Mouse (Mus musculus) hindbrain, embryonic 15.5 days (tissue): ENCODE results near the gene Cmah. TPM values are rescaled to one million over a fixed set of nuclear protein-coding genes. Genes with fewer than 3 reads are reported as not detected.
A peak's percentile ranks its signal among the peaks of the same experiment; 100 is the strongest.
"Not testable (repeated sequence)": the region's sequence is repeated elsewhere in the genome, so short reads cannot be mapped to it uniquely, and the experiment has no call there.

Source experiments
- ATAC-seq: fragments of 200-750 bp; cut with Nextera tagmentation; 2 replicates; pipeline ENCODE4 v1.8.0; 2017; ENCODE audit warnings: low read depth, moderate number of reproducible peaks, moderate TSS enrichment; ENCODE audit not compliant: low FRiP score
- H3K27ac ChIP-seq: fragments of 300-500 bp; sonication (generic); replicated peaks from 2 replicates; pipeline ENCODE4 v1.5.1; 2015; ENCODE audit warnings: mild to moderate bottlenecking, inconsistent platforms
- H3K27me3 ChIP-seq: fragments of 300-500 bp; sonication (generic); 2 replicates; pipeline ENCODE4 v1.6.1; 2015; ENCODE audit warnings: control low read depth, inconsistent platforms
- H3K36me3 ChIP-seq: fragments of 300-500 bp; sonication (generic); 2 replicates; pipeline ENCODE4 v1.6.1; 2015; ENCODE audit warnings: control low read depth, inconsistent platforms
- H3K4me1 ChIP-seq: fragments of 300-500 bp; sonication (generic); replicated peaks from 2 replicates; pipeline ENCODE4 v1.6.1; 2015; ENCODE audit warnings: control low read depth, inconsistent platforms
- H3K4me2 ChIP-seq: fragments of 300-500 bp; sonication (generic); 2 replicates; pipeline ENCODE4 v1.6.1; 2015; ENCODE audit warnings: moderate library complexity, mild to moderate bottlenecking, inconsistent platforms
- H3K4me3 ChIP-seq: fragments of 300-500 bp; sonication (generic); 2 replicates; pipeline ENCODE4 v1.5.1; 2015; ENCODE audit warnings: mild to moderate bottlenecking, inconsistent platforms
- H3K9ac ChIP-seq: fragments of 300-500 bp; sonication (generic); 2 replicates; pipeline ENCODE4 v1.6.1; 2015; ENCODE audit warnings: inconsistent platforms
- H3K9me3 ChIP-seq: fragments of 300-500 bp; sonication (generic); 2 replicates; pipeline ENCODE4 v1.6.1; 2016; ENCODE audit warnings: control low read depth, inconsistent platforms
- WGBS: fragments of 180-500 bp; shearing (Covaris S2); methylation state at CpG from one replicate; pipeline ENCODE4 v1.1.7; 2015; 5-methylcytosine and 5-hydroxymethylcytosine counted together
- polyA plus RNA-seq: library from polyadenylated mRNA; unstranded; fragments of >200 nt; fragmentation: Nextera tagmentation; extraction: Ambion mirVana; gene quantifications from 2 replicates; pipeline ENCODE4 v1.2.1, GENCODE M21; 2015

The Cmah gene
- polyA plus RNA-seq, 1 experiment from 2014 or later = 0.18 TPM

- Histone ChIP-seq H3K9me3 (no peaks in the 10 kb centered on the region), H3K4me2 (no peak overlapping the region), H3K27me3 (no peaks in the 10 kb centered on the region), H3K36me3 (no peaks in the 10 kb centered on the region), H3K9ac (no peak overlapping the region), H3K4me3 (no peak overlapping the region), H3K27ac (no peak overlapping the region), H3K4me1 (no peaks in the 10 kb centered on the region)
- WGBS = 91% methylated on average over 5 of the region's 5 CpGs
- no peak for ATAC-seq
These were observed 27.5 kb downstream of the Cmah start for GRCm38 (mm10) chr13:24354751-24355150.

GRCm38 (mm10) chr13:24359181-24359580, 32.0 kb downstream of the Cmah start:
- H3K4me1 ChIP-seq = no peaks in the 10 kb centered on the region
- H3K4me2 ChIP-seq = no peak overlapping the region
- H3K4me3 ChIP-seq = no peak overlapping the region
- no peak for ATAC-seq
- H3K36me3 ChIP-seq = no peaks in the 10 kb centered on the region
- no peak overlapping the region for H3K9ac ChIP-seq
- no peaks in the 10 kb centered on the region for H3K9me3 ChIP-seq
- no peak overlapping the region for H3K27ac ChIP-seq
- no peaks in the 10 kb centered on the region for H3K27me3 ChIP-seq
- WGBS = 33% methylated on average over 1 of the region's 1 CpGs

- no peaks in the 10 kb centered on the region for H3K9me3 ChIP-seq
- no peaks in the 10 kb centered on the region for H3K36me3 ChIP-seq
- no peak overlapping the region for H3K27ac ChIP-seq
- H3K27me3 ChIP-seq = no peaks in the 10 kb centered on the region
- no peak overlapping the region for H3K4me2 ChIP-seq
- no peak overlapping the region for H3K9ac ChIP-seq
- no peak for ATAC-seq
- no peak overlapping the region for H3K4me3 ChIP-seq
- H3K4me1 ChIP-seq = no peaks in the 10 kb centered on the region
- WGBS = 92% methylated on average over 6 of the region's 6 CpGs
These were observed 38.0 kb downstream of the Cmah start for GRCm38 (mm10) chr13:24365191-24365590.

- Histone ChIP-seq H3K27ac (no peak overlapping the region), H3K4me2 (no peak overlapping the region), H3K4me1 (no peaks in the 10 kb centered on the region), H3K9me3 (no peaks in the 10 kb centered on the region), H3K9ac (no peak overlapping the region), H3K36me3 (no peaks in the 10 kb centered on the region), H3K4me3 (no peak overlapping the region), H3K27me3 (no peaks in the 10 kb centered on the region)
- WGBS = 88% methylated on average over 7 of the region's 7 CpGs
- ATAC-seq = no peak
These were observed 45.8 kb downstream of the Cmah start for GRCm38 (mm10) chr13:24372893-24373599.

GRCm38 (mm10) chr13:24374606-24375005, 47.4 kb downstream of the Cmah start:
- not testable (repeated sequence) for H3K9me3 ChIP-seq, H3K4me1 ChIP-seq, H3K27ac ChIP-seq, H3K9ac ChIP-seq, H3K4me3 ChIP-seq, H3K36me3 ChIP-seq, H3K27me3 ChIP-seq, H3K4me2 ChIP-seq, ATAC-seq
- WGBS = 83% methylated on average over 6 of the region's 6 CpGs

GRCm38 (mm10) chr13:24375320-24376203, 48.4 kb downstream of the Cmah start:
- ATAC-seq = no peak
- no peak overlapping the region for H3K4me2 ChIP-seq
- no peaks in the 10 kb centered on the region for H3K4me1 ChIP-seq
- no peak overlapping the region for H3K27ac ChIP-seq
- no peak overlapping the region for H3K9ac ChIP-seq
- H3K27me3 ChIP-seq = no peaks in the 10 kb centered on the region
- no peaks in the 10 kb centered on the region for H3K36me3 ChIP-seq
- no peaks in the 10 kb centered on the region for H3K9me3 ChIP-seq
- no peak overlapping the region for H3K4me3 ChIP-seq
- 78% methylated on average over 7 of the region's 7 CpGs for WGBS

- Histone ChIP-seq H3K4me1 (0 out of 2 replicates have a peak, but pooled peaks cover 7% of the 10 kb centered on the region), H3K9ac (no peak overlapping the region), H3K27ac (no peak overlapping the region), H3K36me3 (no peaks in the 10 kb centered on the region), H3K9me3 (no peaks in the 10 kb centered on the region), H3K4me3 (no peak overlapping the region), H3K27me3 (no peaks in the 10 kb centered on the region), H3K4me2 (no peak overlapping the region)
- no peak for ATAC-seq
- 89% methylated on average over 6 of the region's 6 CpGs for WGBS
These were observed 53.5 kb downstream of the Cmah start for GRCm38 (mm10) chr13:24380713-24381112.

GRCm38 (mm10) chr13:24383885-24384284, 56.7 kb downstream of the Cmah start:
- 0 out of 2 replicates have a peak, but pooled peaks have one; percentile 42 for ATAC-seq
- Histone ChIP-seq H3K36me3 (no peaks in the 10 kb centered on the region), H3K4me2 (0 out of 2 replicates have a peak overlapping the region, but pooled peaks have one; percentile 6), H3K27me3 (no peaks in the 10 kb centered on the region), H3K9ac (no peak overlapping the region), H3K4me3 (no peak overlapping the region), H3K4me1 (0 out of 2 replicates have a peak, but pooled peaks cover 7% of the 10 kb centered on the region), H3K9me3 (no peaks in the 10 kb centered on the region), H3K27ac (peak overlapping the region; percentile 20; the same call in 1 of the 2 replicates)
- WGBS = 33% methylated on average over 3 of the region's 3 CpGs

GRCm38 (mm10) chr13:24391892-24392291, 64.7 kb downstream of the Cmah start:
- 86% methylated on average over 5 of the region's 5 CpGs for WGBS
- H3K27ac ChIP-seq = no peak overlapping the region
- ATAC-seq = no peak
- no peak overlapping the region for H3K4me3 ChIP-seq
- H3K4me1 ChIP-seq = peaks cover 5% of the 10 kb centered on the region; the same call in 1 of the 2 replicates
- H3K4me2 ChIP-seq = no peak overlapping the region
- H3K36me3 ChIP-seq = no peaks in the 10 kb centered on the region
- no peaks in the 10 kb centered on the region for H3K27me3 ChIP-seq
- no peak overlapping the region for H3K9ac ChIP-seq
- H3K9me3 ChIP-seq = no peaks in the 10 kb centered on the region

GRCm38 (mm10) chr13:24392655-24393054, 65.5 kb downstream of the Cmah start:
- Histone ChIP-seq H3K27me3 (no peaks in the 10 kb centered on the region), H3K4me3 (no peak overlapping the region), H3K36me3 (no peaks in the 10 kb centered on the region), H3K4me2 (no peak overlapping the region), H3K9me3 (no peaks in the 10 kb centered on the region), H3K9ac (no peak overlapping the region), H3K27ac (no peak overlapping the region), H3K4me1 (peaks cover 5% of the 10 kb centered on the region; the same call in 1 of the 2 replicates)
- 69% methylated on average over 4 of the region's 4 CpGs for WGBS
- no peak for ATAC-seq

GRCm38 (mm10) chr13:24393055-24393454, 65.9 kb downstream of the Cmah start:
- no peak overlapping the region for H3K4me2 ChIP-seq
- no peaks in the 10 kb centered on the region for H3K27me3 ChIP-seq
- no peak for ATAC-seq
- H3K9me3 ChIP-seq = no peaks in the 10 kb centered on the region
- no peaks in the 10 kb centered on the region for H3K36me3 ChIP-seq
- no peak overlapping the region for H3K27ac ChIP-seq
- 47% methylated on average over 4 of the region's 4 CpGs for WGBS
- peaks cover 5% of the 10 kb centered on the region; the same call in 1 of the 2 replicates for H3K4me1 ChIP-seq
- H3K9ac ChIP-seq = no peak overlapping the region
- no peak overlapping the region for H3K4me3 ChIP-seq

GRCm38 (mm10) chr13:24395815-24396214, 68.6 kb downstream of the Cmah start:
- Histone ChIP-seq H3K4me1 (peaks cover 5% of the 10 kb centered on the region; the same call in 1 of the 2 replicates), H3K9me3 (no peaks in the 10 kb centered on the region), H3K27ac (no peak overlapping the region), H3K4me2 (no peak overlapping the region), H3K4me3 (no peak overlapping the region), H3K36me3 (no peaks in the 10 kb centered on the region), H3K27me3 (no peaks in the 10 kb centered on the region), H3K9ac (no peak overlapping the region)
- 94% methylated on average over 4 of the region's 4 CpGs for WGBS
- no peak for ATAC-seq
